Mouse (Mus musculus) intestine, embryonic 15.5 days (tissue): ENCODE data around the gene Shisa8. TPM values are rescaled to one million over a fixed set of nuclear protein-coding genes. Genes with fewer than 3 reads are reported as not detected.
A peak's percentile ranks its signal among the peaks of the same experiment; 100 is the strongest.

Experiments
- ATAC-seq: fragments of 200-750 bp; cut with Nextera tagmentation; 2 replicates; pipeline ENCODE4 v1.8.0; 2017; ENCODE audit warnings: moderate TSS enrichment, moderate library complexity
- H3K27ac ChIP-seq: fragments of 300-500 bp; sonication (generic); 2 replicates; pipeline ENCODE4 v1.5.1; 2015; ENCODE audit warnings: mild to moderate bottlenecking, inconsistent platforms
- H3K27me3 ChIP-seq: fragments of 300-500 bp; sonication (generic); replicated peaks from 2 replicates; pipeline ENCODE4 v1.6.1; 2015; ENCODE audit warnings: inconsistent platforms
- H3K36me3 ChIP-seq: fragments of 300-500 bp; sonication (generic); 2 replicates; pipeline ENCODE4 v1.6.1; 2015; ENCODE audit warnings: inconsistent platforms
- H3K4me1 ChIP-seq: fragments of 300-500 bp; sonication (generic); replicated peaks from 2 replicates; pipeline ENCODE4 v1.6.1; 2015; ENCODE audit warnings: inconsistent platforms
- H3K4me2 ChIP-seq: fragments of 300-500 bp; sonication (generic); replicated peaks from 2 replicates; pipeline ENCODE4 v1.6.1; 2015; ENCODE audit warnings: mild to moderate bottlenecking, inconsistent platforms
- H3K4me3 ChIP-seq: fragments of 300-500 bp; sonication (generic); replicated peaks from 2 replicates; pipeline ENCODE4 v1.5.1; 2015; ENCODE audit warnings: inconsistent platforms
- H3K9ac ChIP-seq: fragments of 300-500 bp; sonication (generic); 2 replicates; pipeline ENCODE4 v1.6.1; 2015; ENCODE audit warnings: inconsistent platforms
- H3K9me3 ChIP-seq: fragments of 300-500 bp; sonication (generic); 2 replicates; pipeline ENCODE4 v1.6.1; 2016; ENCODE audit warnings: inconsistent platforms
- WGBS: fragments of 180-500 bp; shearing (Covaris S2); methylation state at CpG from one replicate; pipeline ENCODE4 v1.1.7; 2015; 5-methylcytosine and 5-hydroxymethylcytosine counted together
- polyA plus RNA-seq: library from polyadenylated mRNA; unstranded; fragments of >200 nt; fragmentation: Nextera tagmentation; extraction: Ambion mirVana; gene quantifications from 2 replicates; pipeline ENCODE4 v1.2.1, GENCODE M21; 2015

Gene Shisa8
- polyA plus RNA-seq, 1 experiment from 2014 or later = 0.15 TPM

GRCm38 (mm10) chr15:82209295-82210050, 3.1 kb downstream of the Shisa8 start:
- Histone ChIP-seq H3K4me2 (no peak overlapping the region), H3K9ac (no peak overlapping the region), H3K4me1 (peaks cover 28% of the 10 kb centered on the region), H3K27me3 (peaks cover 85% of the 10 kb centered on the region), H3K27ac (no peak overlapping the region), H3K9me3 (no peaks in the 10 kb centered on the region), H3K4me3 (no peak overlapping the region), H3K36me3 (0 out of 2 replicates have a peak, but pooled peaks cover 2% of the 10 kb centered on the region)
- 81% methylated on average over 13 of the region's 13 CpGs for WGBS
- ATAC-seq = no peak

- no peaks in the 10 kb centered on the region for H3K9me3 ChIP-seq
- peaks cover 28% of the 10 kb centered on the region for H3K4me1 ChIP-seq
- peaks cover 12% of the 10 kb centered on the region for H3K36me3 ChIP-seq
- H3K4me3 ChIP-seq = no peak overlapping the region
- H3K27me3 ChIP-seq = peaks cover 79% of the 10 kb centered on the region
- no peak overlapping the region for H3K9ac ChIP-seq
- ATAC-seq = no peak
- no peak overlapping the region for H3K4me2 ChIP-seq
- 85% methylated on average over 8 of the region's 8 CpGs for WGBS
- H3K27ac ChIP-seq = no peak overlapping the region
Measured at GRCm38 (mm10) chr15:82208307-82208706, 4.3 kb downstream of the Shisa8 start.

- H3K27me3 ChIP-seq = peaks cover 73% of the 10 kb centered on the region
Measured at GRCm38 (mm10) chr15:82207504-82208219, 5.0 kb downstream of the Shisa8 start.

GRCm38 (mm10) chr15:82207105-82207459, 5.5 kb downstream of the Shisa8 start:
- WGBS = 29% methylated on average over 34 of the region's 34 CpGs
- Histone ChIP-seq H3K9me3 (no peaks in the 10 kb centered on the region), H3K9ac (no peak overlapping the region), H3K27me3 (peaks cover 67% of the 10 kb centered on the region), H3K27ac (no peak overlapping the region), H3K4me3 (no peak overlapping the region), H3K36me3 (peaks cover 19% of the 10 kb centered on the region), H3K4me1 (peaks cover 20% of the 10 kb centered on the region), H3K4me2 (no peak overlapping the region)
- no peak for ATAC-seq

More at GRCm38 (mm10) chr15:82207504-82208219, 5.0 kb downstream of the Shisa8 start:
- no peak overlapping the region for H3K9ac ChIP-seq
- peaks cover 19% of the 10 kb centered on the region for H3K36me3 ChIP-seq
- 25% methylated on average over 30 of the region's 30 CpGs for WGBS
- ATAC-seq = no peak
- H3K4me1 ChIP-seq = peaks cover 26% of the 10 kb centered on the region
- H3K4me2 ChIP-seq = no peak overlapping the region
- no peak overlapping the region for H3K27ac ChIP-seq
- H3K9me3 ChIP-seq = no peaks in the 10 kb centered on the region
- H3K4me3 ChIP-seq = no peak overlapping the region

- H3K36me3 ChIP-seq = peaks cover 24% of the 10 kb centered on the region
- H3K27me3 ChIP-seq = peaks cover 62% of the 10 kb centered on the region
- H3K9ac ChIP-seq = no peak overlapping the region
- WGBS = 56% methylated on average over 9 of the region's 9 CpGs
- H3K4me2 ChIP-seq = no peak overlapping the region
- H3K9me3 ChIP-seq = no peaks in the 10 kb centered on the region
- no peak overlapping the region for H3K27ac ChIP-seq
- peaks cover 14% of the 10 kb centered on the region for H3K4me1 ChIP-seq
- H3K4me3 ChIP-seq = no peak overlapping the region
- ATAC-seq = peak; percentile 74
Measured at GRCm38 (mm10) chr15:82206365-82207104, 6.1 kb downstream of the Shisa8 start.

GRCm38 (mm10) chr15:82204680-82205371, 7.8 kb downstream of the Shisa8 start:
- H3K36me3 ChIP-seq = peaks cover 38% of the 10 kb centered on the region
- H3K27me3 ChIP-seq = peaks cover 44% of the 10 kb centered on the region

GRCm38 (mm10) chr15:82203611-82204351, 8.8 kb downstream of the Shisa8 start:
- Histone ChIP-seq H3K36me3 (peaks cover 49% of the 10 kb centered on the region), H3K4me3 (no peak overlapping the region), H3K4me1 (peaks cover 12% of the 10 kb centered on the region; the same call in 1 of the 2 replicates), H3K27me3 (peaks cover 40% of the 10 kb centered on the region), H3K27ac (no peak overlapping the region), H3K9ac (no peak overlapping the region), H3K9me3 (no peaks in the 10 kb centered on the region), H3K4me2 (no peak overlapping the region)
- no peak for ATAC-seq
- WGBS = 84% methylated on average over 20 of the region's 20 CpGs

More at GRCm38 (mm10) chr15:82204680-82205371, 7.8 kb downstream of the Shisa8 start:
- Histone ChIP-seq H3K4me3 (no peak overlapping the region), H3K4me2 (no peak overlapping the region), H3K4me1 (peaks cover 12% of the 10 kb centered on the region; the same call in 1 of the 2 replicates), H3K9ac (no peak overlapping the region), H3K27ac (no peak overlapping the region), H3K9me3 (no peaks in the 10 kb centered on the region)
- 0 out of 2 replicates have a peak, but pooled peaks have one; percentile 27 for ATAC-seq
- 53% methylated on average over 10 of the region's 10 CpGs for WGBS

GRCm38 (mm10) chr15:82203090-82203489, 9.5 kb downstream of the Shisa8 start:
- Histone ChIP-seq H3K4me2 (no peak overlapping the region), H3K4me1 (peaks cover 12% of the 10 kb centered on the region; the same call in 1 of the 2 replicates), H3K36me3 (peaks cover 55% of the 10 kb centered on the region), H3K4me3 (no peak overlapping the region), H3K27ac (no peak overlapping the region), H3K9ac (no peak overlapping the region), H3K9me3 (no peaks in the 10 kb centered on the region), H3K27me3 (peaks cover 33% of the 10 kb centered on the region)
- WGBS = 90% methylated on average over 10 of the region's 10 CpGs
- no peak for ATAC-seq

- peaks cover 23% of the 10 kb centered on the region for H3K27me3 ChIP-seq
- H3K9me3 ChIP-seq = no peaks in the 10 kb centered on the region
- H3K4me3 ChIP-seq = no peak overlapping the region
- no peak overlapping the region for H3K27ac ChIP-seq
- H3K36me3 ChIP-seq = peaks cover 66% of the 10 kb centered on the region
- H3K4me1 ChIP-seq = 0 out of 2 replicates have a peak, but pooled peaks cover 8% of the 10 kb centered on the region
- WGBS = 92% methylated on average over 6 of the region's 6 CpGs
- H3K4me2 ChIP-seq = no peak overlapping the region
- ATAC-seq = no peak
- no peak overlapping the region for H3K9ac ChIP-seq
Measured at GRCm38 (mm10) chr15:82202086-82202485, 10.5 kb downstream of the Shisa8 start.

GRCm38 (mm10) chr15:82199546-82199945, 13.1 kb downstream of the Shisa8 start:
- 91% methylated on average over 12 of the region's 12 CpGs for WGBS

GRCm38 (mm10) chr15:82198342-82198741, 14.3 kb downstream of the Shisa8 start:
- no peak overlapping the region for H3K9ac ChIP-seq
- no peak overlapping the region for H3K27ac ChIP-seq
- no peaks in the 10 kb centered on the region for H3K27me3 ChIP-seq
- no peak overlapping the region for H3K4me3 ChIP-seq
- no peak for ATAC-seq
- H3K9me3 ChIP-seq = no peaks in the 10 kb centered on the region
- whole genome bisulfite sequencing = 92% methylated on average over 7 of the region's 7 CpGs
- no peak overlapping the region for H3K4me2 ChIP-seq
- peaks cover 87% of the 10 kb centered on the region for H3K36me3 ChIP-seq
- H3K4me1 ChIP-seq = no peaks in the 10 kb centered on the region

More at GRCm38 (mm10) chr15:82199546-82199945, 13.1 kb downstream of the Shisa8 start:
- H3K4me2 ChIP-seq = no peak overlapping the region
- H3K36me3 ChIP-seq = peaks cover 87% of the 10 kb centered on the region
- H3K4me1 ChIP-seq = no peaks in the 10 kb centered on the region
- 0 out of 2 replicates have a peak, but pooled peaks have one; percentile 12 for ATAC-seq
- H3K9me3 ChIP-seq = no peaks in the 10 kb centered on the region
- H3K4me3 ChIP-seq = no peak overlapping the region
- H3K9ac ChIP-seq = no peak overlapping the region
- H3K27ac ChIP-seq = no peak overlapping the region
- no peaks in the 10 kb centered on the region for H3K27me3 ChIP-seq
